Mouse (Mus musculus) kidney, adult 8-10 months (tissue): ENCODE measurements around the gene Olfr1087.
"Not testable (repeated sequence)": the region's sequence is repeated elsewhere in the genome, so short reads cannot be mapped to it uniquely, and the experiment has no call there.

Source experiments
- DNase-seq, 2 experiments: peaks; one replicate each; pipeline ENCODE4 v3.0.0; 2022

Olfr1087 gene

DNA sequence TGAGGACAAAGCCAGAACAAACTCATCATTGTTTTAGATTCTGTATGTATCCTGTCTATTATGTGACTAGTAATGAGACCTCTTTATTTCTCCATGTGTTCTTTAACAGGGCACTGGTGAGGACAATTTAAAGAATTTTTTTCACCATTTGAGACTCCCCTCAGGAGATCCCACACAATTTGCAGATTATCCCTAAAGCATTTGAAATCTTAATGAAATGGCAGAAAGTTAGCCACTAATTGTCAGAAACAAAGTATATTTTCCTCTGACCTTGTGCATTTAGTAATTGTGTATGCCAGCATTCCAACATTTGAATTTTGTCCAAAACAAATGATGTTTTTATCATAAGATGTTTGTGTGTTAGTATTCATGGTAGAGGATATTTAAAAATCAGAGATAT, at the start of gene Olfr1087:
Olfr1087 (minus strand) TSS at position 101 of the 400 bp plus-strand sequence.
- DNase-seq = no peak

DNA sequence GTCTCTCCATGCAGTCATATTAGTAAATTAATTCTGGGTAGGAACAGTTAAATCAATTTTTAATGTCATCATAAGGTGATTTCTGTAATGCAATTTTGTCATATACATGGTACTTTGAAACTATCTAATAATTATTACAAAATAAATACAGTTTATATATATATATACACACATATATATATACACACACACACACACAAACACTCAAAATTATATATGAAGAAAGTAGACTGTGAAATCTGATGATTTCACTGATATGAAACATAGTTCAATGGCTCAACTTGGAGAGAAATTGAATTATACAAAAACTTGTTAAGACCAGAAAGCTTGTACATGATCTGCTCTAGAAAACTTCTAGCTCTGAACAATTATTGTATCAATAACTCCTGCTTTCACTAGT, 35.4 kb upstream of the Olfr1087 start, which contains the start of gene Olfr1089:
Olfr1089 (minus strand) TSS at position 101 of the 400 bp plus-strand sequence.
- DNase-seq = no peak

DNA sequence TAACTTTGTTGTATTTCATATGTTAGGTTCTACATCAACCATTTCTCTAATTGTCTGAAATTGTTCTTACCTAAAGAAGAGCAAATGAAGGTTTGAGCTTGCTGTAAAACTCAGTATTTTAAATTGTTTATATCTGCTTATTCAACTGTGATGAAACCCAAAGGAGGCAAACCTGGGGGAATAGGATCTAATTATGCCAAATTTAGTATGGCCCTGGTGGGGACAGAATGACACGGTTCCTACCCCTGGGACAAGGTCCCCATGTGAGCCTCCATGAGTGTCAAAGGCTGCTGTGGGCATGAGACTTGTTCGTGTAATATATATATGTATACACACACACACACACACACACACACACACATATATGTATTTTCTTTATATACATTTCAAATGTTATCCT, 18.2 kb downstream of the Olfr1087 start, which contains the start of gene Olfr1086:
Olfr1086 (minus strand) TSS at position 101 of the 400 bp plus-strand sequence.
- DNase-seq = no peak

DNA sequence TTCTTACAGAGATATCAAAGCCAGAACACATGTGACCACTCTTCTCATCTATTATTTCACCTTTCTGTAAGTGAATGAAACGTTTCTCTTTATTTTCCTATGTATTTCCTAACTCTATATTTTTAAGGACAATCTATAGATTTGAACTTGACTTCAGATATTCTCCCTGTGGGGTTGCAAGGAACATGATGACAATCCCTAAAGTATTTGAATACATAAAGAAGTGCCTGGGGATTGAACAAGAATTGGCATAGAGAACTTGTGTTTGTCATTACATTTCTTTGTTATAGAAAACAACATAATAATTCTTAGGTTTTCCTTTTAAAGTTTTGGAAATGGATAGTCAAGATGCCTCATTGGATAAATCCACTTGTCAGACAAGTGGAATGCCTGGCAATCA, 36.3 kb downstream of the Olfr1087 start, which contains the start of gene Olfr1085:
Olfr1085 (minus strand) TSS at position 101 of the 400 bp plus-strand sequence.
- no peak for DNase-seq

DNA sequence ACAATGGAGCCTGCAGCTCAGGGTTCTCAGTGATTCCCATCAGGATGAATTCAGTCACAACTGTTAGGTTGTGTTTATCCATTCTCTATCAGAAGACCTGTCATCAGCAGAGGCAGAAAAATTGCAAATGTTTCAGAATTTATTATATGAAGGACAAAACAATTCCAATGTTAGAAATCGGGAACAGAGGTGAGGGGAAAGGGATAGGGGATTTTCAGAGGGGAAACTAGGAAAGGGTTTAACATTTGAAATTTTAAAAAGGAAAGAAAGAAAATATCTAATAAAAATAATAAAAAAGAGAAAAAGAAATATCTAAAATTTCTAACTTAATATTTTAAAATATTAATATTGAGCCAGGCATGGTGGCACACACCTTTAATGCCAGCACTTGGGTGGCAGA, 58.6 kb downstream of the Olfr1087 start, which contains the start of gene Olfr1084:
Olfr1084 (minus strand) TSS at position 101 of the 400 bp plus-strand sequence.
- DNase-seq = not testable (repeated sequence)
